Mouse (Mus musculus) limb, embryonic 13.5 days (tissue): Measurements from ENCODE around the gene Cadps. TPM values are rescaled to one million over a fixed set of nuclear protein-coding genes. Genes with fewer than 3 reads are reported as not detected.

Experiments
- ATAC-seq: fragments of 200-750 bp; cut with Nextera tagmentation; 2 replicates; pipeline ENCODE4 v1.8.0; 2017; ENCODE audit warnings: low read depth, moderate number of reproducible peaks, moderate TSS enrichment; ENCODE audit not compliant: low FRiP score
- H3K27ac ChIP-seq: fragments of 300-500 bp; sonication (generic); 2 replicates; pipeline ENCODE4 v1.5.1; 2015; ENCODE audit warnings: inconsistent platforms, mild to moderate bottlenecking, moderate library complexity
- H3K27me3 ChIP-seq: fragments of 300-500 bp; sonication (generic); 2 replicates; pipeline ENCODE4 v1.6.1; 2015; ENCODE audit warnings: mild to moderate bottlenecking, inconsistent platforms
- H3K36me3 ChIP-seq: fragments of 300-500 bp; sonication (generic); 2 replicates; pipeline ENCODE4 v1.6.1; 2015; ENCODE audit warnings: inconsistent platforms, mild to moderate bottlenecking, moderate library complexity
- H3K4me1 ChIP-seq: fragments of 300-500 bp; sonication (generic); 2 replicates; pipeline ENCODE4 v1.6.1; 2015; ENCODE audit warnings: inconsistent platforms
- H3K4me2 ChIP-seq: fragments of 300-500 bp; sonication (generic); replicated peaks from 2 replicates; pipeline ENCODE4 v1.6.1; 2015; ENCODE audit warnings: inconsistent platforms, mild to moderate bottlenecking, moderate library complexity
- H3K4me3 ChIP-seq: fragments of 300-500 bp; sonication (generic); 2 replicates; pipeline ENCODE4 v1.5.1; 2015; ENCODE audit warnings: moderate library complexity, mild to moderate bottlenecking, inconsistent platforms
- H3K9ac ChIP-seq: fragments of 300-500 bp; sonication (generic); 2 replicates; pipeline ENCODE4 v1.6.1; 2015; ENCODE audit warnings: mild to moderate bottlenecking, inconsistent platforms
- H3K9me3 ChIP-seq: fragments of 300-500 bp; sonication (generic); 2 replicates; pipeline ENCODE4 v1.6.1; 2016; ENCODE audit warnings: inconsistent platforms
- WGBS: fragments of 180-500 bp; shearing (Covaris S2); methylation state at CpG from one replicate; pipeline ENCODE4 v1.1.7; 2015; 5-methylcytosine and 5-hydroxymethylcytosine counted together
- polyA plus RNA-seq: library from polyadenylated mRNA; unstranded; fragments of >200 nt; fragmentation: Nextera tagmentation; extraction: Ambion mirVana; gene quantifications from 2 replicates; pipeline ENCODE4 v1.2.1, GENCODE M21; 2015

Cadps gene
- polyA plus RNA-seq, 1 experiment from 2014 or later: 0.87 TPM

DNA sequence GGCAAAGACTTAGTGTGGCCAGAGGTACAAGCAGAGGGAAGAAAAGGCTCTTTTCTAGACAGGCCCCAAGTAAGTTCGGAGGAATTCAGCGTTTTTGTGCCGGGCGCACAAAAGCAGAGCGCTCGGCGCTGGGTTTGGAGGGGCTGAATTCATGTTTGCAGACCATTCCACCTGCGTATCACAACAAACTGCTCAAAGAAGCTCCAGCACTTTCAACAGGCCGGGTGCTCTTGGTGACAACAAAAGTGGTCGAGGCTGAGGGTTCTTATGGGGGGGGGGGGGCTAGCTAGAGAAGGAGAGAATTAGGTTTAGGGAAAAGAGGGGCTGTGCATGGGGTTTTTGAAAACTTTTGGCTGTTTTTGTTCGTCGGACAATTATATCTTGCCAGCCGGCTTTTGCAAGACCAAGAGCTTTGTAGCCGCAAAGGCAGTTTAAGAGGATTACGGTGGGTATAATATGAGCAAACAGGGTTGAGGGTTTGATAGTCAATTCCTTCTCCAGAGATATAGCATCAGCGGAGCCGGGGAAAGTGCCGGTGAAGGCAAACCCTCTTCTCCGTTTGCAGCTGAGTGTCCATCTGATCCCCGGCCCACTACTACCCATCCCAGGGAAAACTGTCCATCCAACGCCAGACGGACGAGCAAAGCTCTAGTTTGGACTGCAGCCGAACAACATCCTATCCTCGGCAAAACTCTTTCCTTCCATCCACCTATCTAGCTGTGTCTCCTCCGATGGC, 475.8 kb downstream of the Cadps start:
- Histone ChIP-seq H3K36me3 (no peaks in the 10 kb centered on the region), H3K9ac (no peak overlapping the region), H3K27ac (no peak overlapping the region), H3K9me3 (no peaks in the 10 kb centered on the region), H3K4me1 (peaks cover 23% of the 10 kb centered on the region), H3K4me2 (peak overlapping the region; percentile 53), H3K27me3 (peaks cover 100% of the 10 kb centered on the region), H3K4me3 (peak overlapping the region; percentile 29)
- WGBS: under 1% methylated on average over 26 of the region's 26 CpGs
- ATAC-seq: no peak

DNA sequence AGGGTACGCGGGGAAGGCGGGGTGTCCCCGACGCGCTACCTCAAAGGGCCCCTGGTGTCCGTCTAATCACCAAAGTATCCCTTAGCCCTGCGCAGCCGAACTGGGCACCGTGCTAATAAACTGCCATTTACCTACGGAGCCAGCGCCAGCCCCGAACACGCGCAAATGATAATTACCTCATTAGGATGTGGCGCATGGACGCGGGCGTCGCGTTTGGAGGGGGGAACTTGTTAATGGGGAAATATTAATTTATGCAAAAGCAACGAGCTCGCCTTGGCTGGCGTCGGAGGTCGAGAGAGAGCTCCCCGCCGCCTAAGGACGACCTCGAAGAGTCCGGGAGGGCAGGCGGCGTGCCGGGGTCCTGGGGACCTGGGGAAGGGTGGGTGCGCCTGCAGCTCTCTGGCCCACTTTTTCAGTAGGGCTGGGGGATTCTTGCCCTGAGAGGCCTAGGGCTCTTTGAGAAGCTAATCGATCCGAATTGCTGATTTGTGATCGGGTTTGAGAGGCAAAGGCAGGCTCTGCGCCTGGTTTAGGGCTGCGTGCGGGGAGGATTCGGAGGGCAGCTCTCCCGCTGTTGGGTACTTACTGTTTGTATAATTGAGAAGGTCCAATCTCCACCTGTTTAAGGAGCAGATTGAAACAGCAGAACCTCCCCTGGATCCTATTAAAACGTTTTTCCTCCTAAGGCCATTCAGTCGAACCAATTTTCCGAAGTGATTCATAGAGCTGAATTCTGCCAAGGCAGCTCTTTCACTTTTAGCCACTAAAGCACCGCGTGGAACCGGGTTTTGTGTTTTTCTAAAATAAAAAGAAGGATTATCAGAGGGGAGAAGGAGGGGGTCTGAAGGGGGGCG, 476.6 kb downstream of the Cadps start:
- Histone ChIP-seq H3K4me2 (peak overlapping the region; percentile 53), H3K27ac (no peak overlapping the region), H3K36me3 (no peaks in the 10 kb centered on the region), H3K9ac (no peak overlapping the region), H3K4me1 (peaks cover 26% of the 10 kb centered on the region), H3K9me3 (no peaks in the 10 kb centered on the region), H3K27me3 (peaks cover 100% of the 10 kb centered on the region), H3K4me3 (peak overlapping the region; percentile 29)
- ATAC-seq: no peak
- WGBS: under 1% methylated on average over 50 of the region's 50 CpGs

DNA sequence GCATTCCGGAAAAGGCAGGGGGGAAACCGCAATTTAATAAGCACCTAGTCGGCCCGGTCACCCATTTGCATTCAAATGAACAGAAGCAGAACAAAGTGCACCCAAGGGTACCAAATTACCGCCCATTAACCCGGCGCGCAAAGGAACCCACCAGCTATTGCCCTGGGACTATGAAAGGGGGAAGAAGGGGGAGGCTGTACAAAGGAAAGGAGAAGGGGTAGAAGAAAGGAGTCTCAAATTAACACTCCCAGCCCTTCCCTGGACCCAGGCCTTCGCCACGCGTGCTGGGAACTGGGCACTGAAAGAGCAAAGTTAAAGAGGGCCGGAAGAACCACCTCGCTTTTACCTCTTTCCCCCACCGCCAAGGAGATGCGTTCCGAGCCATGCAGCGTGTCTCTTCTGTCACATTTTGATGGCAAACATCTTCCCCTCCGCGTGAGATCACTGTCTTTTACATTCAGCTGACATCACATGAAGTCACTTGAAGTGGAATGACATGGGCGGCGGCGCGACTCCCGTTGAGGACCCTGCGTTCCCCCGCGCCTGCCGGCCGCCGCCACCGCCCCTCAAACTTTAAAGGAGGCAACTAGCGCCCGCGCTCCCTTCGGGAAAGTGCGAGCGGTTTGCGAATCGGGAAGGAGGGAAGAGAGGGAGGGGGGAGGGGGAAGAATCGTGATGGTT, 477.5 kb downstream of the Cadps start:
- Histone ChIP-seq H3K36me3 (no peaks in the 10 kb centered on the region), H3K9ac (no peak overlapping the region), H3K27ac (no peak overlapping the region), H3K4me2 (peak overlapping the region; percentile 53), H3K27me3 (peaks cover 100% of the 10 kb centered on the region), H3K9me3 (no peaks in the 10 kb centered on the region), H3K4me1 (peaks cover 27% of the 10 kb centered on the region), H3K4me3 (peak overlapping the region; percentile 29)
- under 1% methylated on average over 40 of the region's 40 CpGs for WGBS
- no peak for ATAC-seq

DNA sequence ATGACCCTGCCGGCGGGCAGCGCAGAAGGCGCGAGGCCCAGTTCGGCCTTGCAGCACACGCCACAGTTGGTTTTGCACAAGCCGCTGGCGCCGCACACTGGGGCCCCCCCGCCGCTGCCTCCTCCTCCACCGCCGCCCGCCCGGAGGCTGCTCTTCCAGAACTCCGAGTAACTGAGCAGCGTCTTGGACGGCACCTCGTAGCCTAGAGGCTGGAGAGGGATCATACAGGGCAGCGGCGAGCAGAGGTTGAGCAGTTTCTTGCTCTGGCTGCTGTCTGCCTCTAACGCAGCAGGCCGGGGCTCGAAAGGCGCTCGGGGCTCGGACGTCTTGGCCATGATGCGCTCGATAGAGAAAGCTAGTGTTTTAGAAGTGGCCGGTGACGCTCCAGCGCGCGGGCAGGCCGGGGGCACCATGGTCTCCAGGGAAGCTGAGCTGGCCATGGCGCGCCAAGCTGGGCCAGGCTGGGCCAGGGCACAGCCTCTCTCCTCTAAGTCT, 478.1 kb downstream of the Cadps start:
- 0 out of 2 replicates have a peak overlapping the region, but pooled peaks have one; percentile 25 for H3K9ac ChIP-seq
- H3K9me3 ChIP-seq: no peaks in the 10 kb centered on the region
- peak overlapping the region; percentile 53 for H3K4me2 ChIP-seq
- under 1% methylated on average over 39 of the region's 39 CpGs for WGBS
- H3K27me3 ChIP-seq: peaks cover 100% of the 10 kb centered on the region
- H3K4me1 ChIP-seq: peaks cover 30% of the 10 kb centered on the region
- H3K4me3 ChIP-seq: peak overlapping the region; percentile 29
- no peaks in the 10 kb centered on the region for H3K36me3 ChIP-seq
- no peak for ATAC-seq
- no peak overlapping the region for H3K27ac ChIP-seq

DNA sequence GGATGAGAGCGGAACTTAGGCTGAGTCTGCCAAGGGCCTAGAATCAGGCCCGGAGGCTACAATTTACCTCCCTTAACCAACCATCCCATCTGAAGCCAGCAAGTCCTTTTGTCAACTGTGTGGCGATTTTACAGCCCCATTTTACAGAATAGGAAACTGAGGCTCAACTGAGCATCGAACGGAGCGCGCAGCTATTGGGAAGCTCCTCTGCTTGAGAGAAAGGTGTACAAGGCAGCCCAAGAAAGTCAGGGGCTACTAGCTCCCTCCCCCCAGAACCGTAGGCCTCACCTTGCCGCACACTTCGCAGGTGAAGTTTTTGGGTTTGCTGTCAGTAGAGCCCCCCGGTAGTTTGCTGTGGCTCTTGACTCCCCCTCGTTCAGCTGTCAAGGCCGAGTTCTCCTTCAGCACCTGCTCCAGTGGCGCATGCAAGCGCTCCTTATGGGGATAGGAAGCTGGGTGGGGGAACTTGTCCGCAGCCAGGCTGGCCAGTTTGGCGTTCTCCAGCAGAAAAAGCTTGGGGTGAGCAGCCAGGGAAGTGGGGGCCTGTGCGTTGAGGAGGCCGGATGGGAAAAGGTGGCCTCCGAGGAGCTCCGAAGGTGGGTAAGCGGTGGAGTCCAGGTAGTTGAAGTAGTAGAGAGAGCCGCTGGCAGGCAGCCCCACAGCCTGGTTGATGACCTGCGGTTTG, 478.7 kb downstream of the Cadps start:
- H3K36me3 ChIP-seq: no peaks in the 10 kb centered on the region

DNA sequence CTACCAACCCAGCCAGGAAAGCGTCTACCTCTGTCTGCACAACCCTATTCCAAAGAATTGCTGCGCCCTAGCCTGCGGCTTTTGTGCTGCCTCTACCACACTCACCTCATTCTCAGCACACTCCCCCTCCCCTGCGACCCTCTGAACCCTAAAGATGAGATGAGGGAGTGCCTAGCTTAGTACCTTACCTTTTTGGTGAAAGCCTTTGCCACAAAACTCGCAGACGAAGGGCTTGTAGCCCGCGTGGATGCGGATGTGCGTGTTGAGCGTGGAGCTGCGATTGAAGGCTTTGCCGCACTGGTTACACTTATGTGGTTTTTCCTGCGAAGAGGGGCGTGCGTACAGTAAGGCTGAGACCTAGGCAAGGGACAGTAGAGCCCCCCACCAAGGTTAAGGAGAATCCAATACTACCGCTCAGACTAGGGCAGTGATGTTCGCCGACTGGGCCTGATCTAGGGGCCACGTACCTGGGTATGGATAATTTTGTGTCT, 479.4 kb downstream of the Cadps start:
- no peak overlapping the region for H3K9ac ChIP-seq
- no peak overlapping the region for H3K27ac ChIP-seq
- no peak overlapping the region for H3K4me2 ChIP-seq
- H3K4me1 ChIP-seq: peaks cover 30% of the 10 kb centered on the region
- no peak overlapping the region for H3K4me3 ChIP-seq
- no peaks in the 10 kb centered on the region for H3K9me3 ChIP-seq
- peaks cover 100% of the 10 kb centered on the region for H3K27me3 ChIP-seq
- WGBS: 4% methylated on average over 20 of the region's 20 CpGs
- ATAC-seq: no peak
- no peaks in the 10 kb centered on the region for H3K36me3 ChIP-seq

More for the DNA sequence above, 478.7 kb downstream of the Cadps start:
- Histone ChIP-seq H3K9ac (no peak overlapping the region), H3K27me3 (peaks cover 100% of the 10 kb centered on the region), H3K4me2 (peak overlapping the region; percentile 53), H3K4me3 (peak overlapping the region; percentile 29), H3K27ac (no peak overlapping the region), H3K9me3 (no peaks in the 10 kb centered on the region), H3K4me1 (peaks cover 30% of the 10 kb centered on the region)
- no peak for ATAC-seq
- WGBS: 4% methylated on average over 24 of the region's 24 CpGs

DNA sequence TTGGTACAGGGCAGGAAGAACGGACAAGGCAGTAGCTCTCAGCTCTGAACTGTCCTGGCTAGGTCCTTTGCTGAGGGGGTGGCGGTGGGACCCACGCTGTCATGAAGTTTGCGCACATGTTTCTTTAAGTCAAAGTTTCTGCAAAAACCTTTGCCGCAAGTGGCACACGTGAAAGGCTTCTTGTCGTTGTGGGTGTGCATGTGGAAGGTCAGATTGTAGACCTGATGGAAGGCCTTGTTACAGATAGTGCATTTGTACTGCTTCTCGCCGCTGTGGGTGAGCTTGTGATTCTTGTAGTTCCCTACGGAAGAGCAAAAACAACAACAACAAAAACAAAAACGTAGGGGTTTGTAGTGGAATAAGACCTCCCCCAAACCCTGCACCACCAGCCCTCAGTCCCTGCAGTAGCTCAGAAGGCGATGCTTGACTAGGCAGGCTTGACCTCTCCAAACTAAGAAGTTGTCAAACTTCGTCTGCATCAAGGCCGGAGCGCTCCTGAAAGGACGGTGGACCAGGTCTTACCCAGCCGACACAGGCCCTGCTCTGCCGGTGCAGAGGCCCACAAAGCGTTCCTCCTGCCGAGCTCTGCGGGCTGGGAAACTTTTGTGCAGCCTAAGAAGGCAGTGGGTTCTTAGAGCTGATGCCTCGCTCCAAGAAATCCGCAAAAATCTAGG, 480.3 kb downstream of the Cadps start:
- H3K4me3 ChIP-seq: no peak overlapping the region
- H3K9ac ChIP-seq: no peak overlapping the region
- no peak for ATAC-seq
- peaks cover 100% of the 10 kb centered on the region for H3K27me3 ChIP-seq
- no peak overlapping the region for H3K27ac ChIP-seq
- H3K4me2 ChIP-seq: no peak overlapping the region
- 2% methylated on average over 23 of the region's 23 CpGs for WGBS
- no peaks in the 10 kb centered on the region for H3K9me3 ChIP-seq
- H3K36me3 ChIP-seq: no peaks in the 10 kb centered on the region
- peaks cover 30% of the 10 kb centered on the region for H3K4me1 ChIP-seq

DNA sequence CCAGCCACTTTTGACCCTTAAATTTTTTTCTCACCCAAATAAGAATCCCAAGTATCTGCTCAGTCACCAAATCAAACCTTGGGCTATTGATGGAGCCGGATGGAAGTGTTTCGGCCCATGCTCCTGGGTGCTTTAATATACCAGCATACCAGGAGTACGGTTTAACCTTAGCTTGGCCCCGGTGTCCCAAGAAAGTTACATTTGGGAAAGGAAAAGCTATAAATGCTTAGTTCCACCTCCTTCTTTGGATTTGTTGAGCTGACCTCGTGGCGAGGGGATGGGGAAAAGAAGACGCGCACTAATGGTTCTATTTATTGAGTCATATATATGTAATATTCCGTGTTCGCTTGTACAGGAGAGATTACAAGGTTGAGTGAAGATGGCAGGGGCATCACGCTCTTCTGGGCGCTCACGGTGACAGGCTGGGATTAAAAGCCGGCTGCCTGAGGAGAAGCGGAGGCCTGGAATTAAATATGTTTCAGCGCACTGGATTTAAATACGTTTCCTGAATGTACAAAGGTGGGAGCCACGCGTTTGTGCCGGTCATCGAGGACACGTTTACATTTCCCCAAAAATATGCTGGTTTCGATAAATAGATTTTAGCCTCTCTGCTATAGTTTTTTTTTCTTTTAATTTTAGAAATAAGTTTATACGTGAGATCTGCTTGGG, 481.0 kb downstream of the Cadps start:
- H3K4me1 ChIP-seq: peaks cover 30% of the 10 kb centered on the region
- WGBS: 2% methylated on average over 24 of the region's 24 CpGs

DNA sequence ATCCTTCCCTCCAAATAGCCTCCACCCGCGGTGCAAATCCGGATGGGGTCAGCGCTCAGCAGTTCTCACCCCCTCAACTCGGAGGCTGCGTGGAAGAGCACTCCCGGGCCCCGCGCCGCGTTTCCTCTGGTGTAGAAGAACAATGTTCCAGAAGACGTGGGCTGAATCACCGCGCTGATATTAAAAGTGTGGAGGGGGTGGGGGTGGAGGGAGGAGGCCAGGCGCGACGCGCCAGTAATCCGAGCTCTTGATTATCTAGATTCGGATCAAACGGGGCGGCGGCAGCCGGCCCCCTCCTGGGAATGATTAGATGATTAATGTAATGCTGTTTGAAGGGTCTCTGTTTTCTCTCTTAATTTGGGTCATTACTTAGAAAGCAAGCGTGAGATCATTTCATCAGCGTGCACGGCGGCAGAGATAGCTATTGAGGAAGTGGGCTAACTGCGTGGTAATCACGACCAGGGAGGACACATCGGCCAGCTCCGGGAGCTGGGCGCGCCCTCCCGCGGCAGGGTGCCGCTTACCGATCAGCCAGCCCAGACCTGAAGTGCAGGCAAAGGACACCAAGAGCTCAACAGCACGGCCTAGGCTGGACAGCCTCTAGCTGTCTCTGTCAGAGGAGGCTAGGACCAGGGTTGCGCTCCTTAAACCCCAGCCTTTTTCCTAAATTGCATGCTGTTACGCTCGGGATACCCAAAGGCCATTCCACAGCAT, 481.6 kb downstream of the Cadps start:
- peaks cover 100% of the 10 kb centered on the region for H3K27me3 ChIP-seq
- peak overlapping the region; percentile 2 for H3K4me3 ChIP-seq
- no peak overlapping the region for H3K9ac ChIP-seq
- ATAC-seq: no peak
- H3K4me2 ChIP-seq: 0 out of 2 replicates have a peak overlapping the region, but pooled peaks have one; percentile 16
- H3K27ac ChIP-seq: no peak overlapping the region
- no peaks in the 10 kb centered on the region for H3K36me3 ChIP-seq
- WGBS: under 1% methylated on average over 42 of the region's 42 CpGs
- H3K4me1 ChIP-seq: peaks cover 28% of the 10 kb centered on the region
- H3K9me3 ChIP-seq: no peaks in the 10 kb centered on the region

More for the DNA sequence above, 481.0 kb downstream of the Cadps start:
- no peak overlapping the region for H3K4me2 ChIP-seq
- H3K9me3 ChIP-seq: no peaks in the 10 kb centered on the region
- H3K27me3 ChIP-seq: peaks cover 100% of the 10 kb centered on the region
- no peak for ATAC-seq
- no peak overlapping the region for H3K9ac ChIP-seq
- no peak overlapping the region for H3K4me3 ChIP-seq
- H3K27ac ChIP-seq: no peak overlapping the region
- H3K36me3 ChIP-seq: no peaks in the 10 kb centered on the region
